ENCODE assay signal across 15 mouse cellular contexts in genomic region chr16:35464686-35465308, GRCm38 (mm10). TPM values are rescaled to one million over a fixed set of nuclear protein-coding genes. Genes with fewer than 3 reads are reported as not detected.
DNase-seq lines count a peak whose midpoint lies in the region; ATAC-seq and TF ChIP-seq lines count a peak whose summit lies in the region.
"Had no signal": no experiment of that assay in that cellular context is flagged by ENCODE, and none has a peak within 500 bp of the region (broad histone marks: within the 10 kb centered on the region; RNA-seq: fewer than 3 reads in every experiment).

No protein-coding gene starts in this region.

- ATAC-seq in embryonic facial prominence, embryonic 11.5 days (replicated peaks; ENCODE audit: insufficient number of reproducible peaks, low FRiP score, low TSS enrichment, low read depth) = peak; percentile 50; the same call in 1 of the 2 replicates
- ATAC-seq in hindbrain, embryonic 11.5 days (ENCODE audit: low FRiP score) = peak; percentile 82
- peak; percentile 76 for ATAC-seq in midbrain, embryonic 13.5 days
- no peak for ATAC-seq in megakaryocyte-erythroid progenitor cell, adult 5-6 weeks (replicated peaks; ENCODE audit: low FRiP score, low TSS enrichment, poor library complexity, severe bottlenecking)

- no peak for TF ChIP-seq CTCF in thymus, adult 2 months (IDR thresholded peaks at IDR 0.05; ENCODE audit: borderline replicate concordance, control insufficient read depth, extremely low read depth, insufficient read depth, low read length, poor library complexity)

- no peak overlapping the region for H3K4me3 ChIP-seq in embryonic facial prominence, embryonic 11.5 days (ENCODE audit: low read depth, low read length)
- H3K4me3 ChIP-seq in hindbrain, embryonic 11.5 days (ENCODE audit: low read depth, low read length) = no peak overlapping the region
- H3K4me3 ChIP-seq in midbrain, embryonic 13.5 days (replicated peaks) = no peak overlapping the region
- no peak overlapping the region for H3K4me3 ChIP-seq in thymus, adult 2 months (ENCODE audit: control insufficient read depth, insufficient read depth, low read length)
- H3K4me3 ChIP-seq: left cerebral cortex, adult 2 months had no signal

- no peaks in the 10 kb centered on the region for H3K9me3 ChIP-seq in embryonic facial prominence, embryonic 11.5 days (replicated peaks; ENCODE audit: control insufficient read depth, low read length)
- H3K9me3 ChIP-seq in hindbrain, embryonic 11.5 days (ENCODE audit: control insufficient read depth, low read length) = no peaks in the 10 kb centered on the region
- no peaks in the 10 kb centered on the region for H3K9me3 ChIP-seq in midbrain, embryonic 13.5 days

- DNase-seq in R1 (ENCODE audit: low read depth, low spot score) = peak; percentile 27
- DNase-seq in embryonic facial prominence, embryonic 11.5 days (ENCODE audit: low spot score) = peak; percentile 17
- DNase-seq in hindbrain, embryonic 11.5 days (ENCODE audit: low spot score) = peak; percentile 51
- DNase-seq in cerebellum, adult 18-20 months = no peak
- DNase-seq in thymus, adult 2 months = no peak
- DNase-seq in layer of hippocampus, adult 9-11 months = no peak
- DNase-seq: adrenal gland, postnatal 14 days; B cell, adult 2 months; kidney, adult 9 months; liver; lung, adult 2 months; thymus, adult 18-20 months had no signal

- H3K9ac ChIP-seq in embryonic facial prominence, embryonic 11.5 days (replicated peaks; ENCODE audit: low read length) = no peak overlapping the region; the same call in 1 of the 2 replicates
- peak overlapping the region; percentile 46 for H3K9ac ChIP-seq in hindbrain, embryonic 11.5 days (ENCODE audit: low read depth, low read length)
- H3K9ac ChIP-seq in midbrain, embryonic 13.5 days (replicated peaks) = peak overlapping the region; percentile 39; the same call in 1 of the 2 replicates

- WGBS in embryonic facial prominence, embryonic 11.5 days = 54% methylated on average over 12 of the region's 12 CpGs
- 37% methylated on average over 12 of the region's 12 CpGs for WGBS in hindbrain, embryonic 11.5 days
- 14% methylated on average over 12 of the region's 12 CpGs for WGBS in midbrain, embryonic 13.5 days
- WGBS in thymus, adult 2 months = 94% methylated on average over 12 of the region's 12 CpGs

- no peak overlapping the region for H3K4me2 ChIP-seq in embryonic facial prominence, embryonic 11.5 days (ENCODE audit: low read depth, low read length)
- no peak overlapping the region for H3K4me2 ChIP-seq in hindbrain, embryonic 11.5 days (replicated peaks; ENCODE audit: low read depth, low read length)
- H3K4me2 ChIP-seq in midbrain, embryonic 13.5 days (replicated peaks) = no peak overlapping the region

- no peaks in the 10 kb centered on the region for H3K27me3 ChIP-seq in embryonic facial prominence, embryonic 11.5 days (ENCODE audit: control insufficient read depth, insufficient read depth, low read length)
- no peaks in the 10 kb centered on the region for H3K27me3 ChIP-seq in hindbrain, embryonic 11.5 days (ENCODE audit: control insufficient read depth, insufficient read depth, low read length)
- H3K27me3 ChIP-seq in midbrain, embryonic 13.5 days = no peaks in the 10 kb centered on the region
- no peaks in the 10 kb centered on the region for H3K27me3 ChIP-seq in thymus, adult 2 months (ENCODE audit: control insufficient read depth, insufficient read depth, low read length)

- H3K36me3 ChIP-seq in embryonic facial prominence, embryonic 11.5 days (replicated peaks; ENCODE audit: control insufficient read depth, insufficient read depth, low read depth, low read length) = no peaks in the 10 kb centered on the region
- no peaks in the 10 kb centered on the region for H3K36me3 ChIP-seq in hindbrain, embryonic 11.5 days (ENCODE audit: control insufficient read depth, insufficient read depth, low read length)
- no peaks in the 10 kb centered on the region for H3K36me3 ChIP-seq in midbrain, embryonic 13.5 days
- H3K36me3 ChIP-seq in thymus, adult 2 months (ENCODE audit: control insufficient read depth, insufficient read depth, low read length) = no peaks in the 10 kb centered on the region

- TF ChIP-seq POLR2A in thymus, adult 2 months (IDR thresholded peaks at IDR 0.05; ENCODE audit: control insufficient read depth, extremely low read depth, insufficient read depth, low read length, poor library complexity) = no peak

- no peak overlapping the region for H3K27ac ChIP-seq in embryonic facial prominence, embryonic 11.5 days (replicated peaks; ENCODE audit: low read depth, low read length)
- peak overlapping the region; percentile 76 for H3K27ac ChIP-seq in hindbrain, embryonic 11.5 days (ENCODE audit: low read depth, low read length)
- peak overlapping the region; percentile 68 for H3K27ac ChIP-seq in midbrain, embryonic 13.5 days
- no peak overlapping the region for H3K27ac ChIP-seq in thymus, adult 2 months (ENCODE audit: control insufficient read depth, insufficient read depth, low read length)
- H3K27ac ChIP-seq: left cerebral cortex, adult 2 months had no signal

- H3K4me1 ChIP-seq in embryonic facial prominence, embryonic 11.5 days (ENCODE audit: control insufficient read depth, insufficient read depth, low read length) = no peaks in the 10 kb centered on the region
- peaks cover 9% of the 10 kb centered on the region; the same call in 1 of the 2 replicates for H3K4me1 ChIP-seq in hindbrain, embryonic 11.5 days (replicated peaks; ENCODE audit: control insufficient read depth, insufficient read depth, low read length)
- peaks cover 15% of the 10 kb centered on the region for H3K4me1 ChIP-seq in midbrain, embryonic 13.5 days (replicated peaks)
- no peaks in the 10 kb centered on the region for H3K4me1 ChIP-seq in thymus, adult 2 months (replicated peaks; ENCODE audit: control insufficient read depth, insufficient read depth, low read length)

RNA-seq across cellular contexts. Expression of gene Pdia5, which starts 25.9 kb away (rescaled TPM):
- polyA plus RNA-seq in embryonic facial prominence, embryonic 11.5 days (2014; fragmentation: Nextera tagmentation; extraction: Ambion mirVana) = 11.6 and 12.2 TPM in 2 replicates
- 11.3 and 13.1 TPM in 2 replicates for polyA plus RNA-seq in hindbrain, embryonic 11.5 days (2014; fragmentation: Nextera tagmentation; extraction: Ambion mirVana)
- 12.0 and 13.9 TPM in 2 replicates for polyA plus RNA-seq in midbrain, embryonic 13.5 days (2015; fragmentation: Nextera tagmentation; extraction: Ambion mirVana)
- 2.2 and 2.4 TPM in 2 replicates for polyA plus RNA-seq in thymus, adult 2 months (2012; rRNA removed)
- 2.5 and 4.7 TPM in 2 replicates for total RNA-seq in megakaryocyte-erythroid progenitor cell, adult 5-6 weeks (2014; fragmentation: Nextera tagmentation)
- total RNA-seq in megakaryocyte-erythroid progenitor cell, adult 5-6 weeks (2017) = 2.3 TPM in 1 of 2 replicates, not detected in the other

Comparison
In these comparisons a context has a peak if more than half of its experiments do, and no peak if none do; other contexts are left out.
1. DNase-seq: peak in R1 (single experiment), embryonic facial prominence, embryonic 11.5 days (single experiment) and hindbrain, embryonic 11.5 days (single experiment); none in cerebellum, adult 18-20 months (0 of 2), thymus, adult 2 months (single experiment) and layer of hippocampus, adult 9-11 months (single experiment).
2. H3K27ac ChIP-seq: peak in hindbrain, embryonic 11.5 days (single experiment) and midbrain, embryonic 13.5 days (single experiment); none in embryonic facial prominence, embryonic 11.5 days (single experiment) and thymus, adult 2 months (single experiment).